In the genomic region with DNA sequence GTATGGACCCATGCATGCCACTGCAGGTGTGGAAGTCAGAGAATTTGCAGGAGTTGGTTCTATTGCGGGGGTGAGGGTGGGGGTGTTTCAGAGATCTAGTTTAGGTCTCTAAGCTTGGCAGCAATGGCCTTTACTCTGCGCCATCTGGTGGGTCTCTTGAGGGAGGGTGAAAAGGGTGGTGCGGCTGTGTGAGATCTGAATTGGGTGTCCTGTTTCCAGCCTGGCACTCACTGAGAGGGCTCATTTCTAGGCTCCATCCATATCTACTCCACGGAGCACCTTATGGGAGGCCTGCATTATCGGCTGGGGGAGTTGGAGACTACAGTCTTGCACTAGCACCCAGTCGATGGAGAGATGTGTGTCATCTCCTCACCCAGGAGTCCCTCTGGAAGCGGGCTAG, we compare ENCODE assay signal across 10 mouse cellular contexts.
A peak's percentile ranks its signal among the peaks of the same experiment; 100 is the strongest.
DNase-seq lines count a peak whose midpoint lies in the region; ATAC-seq and TF ChIP-seq lines count a peak whose summit lies in the region.
"Had no signal": no experiment of that assay in that cellular context is flagged by ENCODE, and none has a peak within 500 bp of the region (broad histone marks: within the 10 kb centered on the region; RNA-seq: fewer than 3 reads in every experiment).

No protein-coding gene starts in this region.

- H3K27me3 ChIP-seq in heart, embryonic 11.5 days (ENCODE audit: control insufficient read depth, insufficient read depth, low read length): no peaks in the 10 kb centered on the region
- no peaks in the 10 kb centered on the region for H3K27me3 ChIP-seq in lung, embryonic 16.5 days (ENCODE audit: control insufficient read depth, insufficient read depth, low read depth, low read length)
- H3K27me3 ChIP-seq in intestine, embryonic 16.5 days (replicated peaks; ENCODE audit: control insufficient read depth, insufficient read depth, low read length): no peaks in the 10 kb centered on the region
- no peaks in the 10 kb centered on the region for H3K27me3 ChIP-seq in stomach, postnatal 0 days (ENCODE audit: control insufficient read depth, insufficient read depth, low read length)

- TF ChIP-seq EP300 in stomach, postnatal 0 days (optimal IDR thresholded peaks at IDR 0.05): no peak

- WGBS in heart, embryonic 11.5 days (ENCODE audit: insufficient replicate concordance): 59% methylated on average over 7 of the region's 7 CpGs
- 63% methylated on average over 7 of the region's 7 CpGs for WGBS in lung, embryonic 16.5 days
- WGBS in intestine, embryonic 16.5 days: 72% methylated on average over 7 of the region's 7 CpGs
- WGBS in stomach, postnatal 0 days: 62% methylated on average over 7 of the region's 7 CpGs

- intact Hi-C loops in heart, postnatal 10 days (cut with DNase I): no loop called here

- DNase-seq in heart, postnatal 10 days: no peak
- no peak for DNase-seq in lung, postnatal 25 days (ENCODE audit: low spot score)
- DNase-seq in stomach, postnatal 0 days (ENCODE audit: low spot score): no peak
- DNase-seq in urinary bladder, postnatal 25 days (ENCODE audit: low spot score): no peak
- DNase-seq: thymus, postnatal 4 days had no signal

- H3K9me3 ChIP-seq in heart, embryonic 11.5 days (replicated peaks; ENCODE audit: control insufficient read depth, low read length): no peaks in the 10 kb centered on the region
- no peaks in the 10 kb centered on the region for H3K9me3 ChIP-seq in lung, embryonic 16.5 days (ENCODE audit: control insufficient read depth, low read length)
- no peaks in the 10 kb centered on the region for H3K9me3 ChIP-seq in intestine, embryonic 16.5 days (ENCODE audit: control insufficient read depth, low read length)
- H3K9me3 ChIP-seq in stomach, postnatal 0 days (ENCODE audit: control insufficient read depth, low read length): no peaks in the 10 kb centered on the region
- H3K9me3 ChIP-seq: midbrain, embryonic 12.5 days had no signal

- TF ChIP-seq CTCF in stomach, postnatal 0 days (IDR thresholded peaks at IDR 0.05; ENCODE audit: low read depth): peak; percentile 10; the same call in 1 of the 2 replicates

- H3K9ac ChIP-seq in heart, embryonic 11.5 days (ENCODE audit: low read depth, low read length): no peak overlapping the region
- H3K9ac ChIP-seq in lung, embryonic 16.5 days (ENCODE audit: low read length): 0 out of 2 replicates have a peak overlapping the region, but pooled peaks have one; percentile 26
- H3K9ac ChIP-seq in intestine, embryonic 16.5 days (ENCODE audit: low read depth, low read length): 0 out of 2 replicates have a peak overlapping the region, but pooled peaks have one; percentile 50
- H3K9ac ChIP-seq in stomach, postnatal 0 days (ENCODE audit: low read length): no peak overlapping the region
- H3K9ac ChIP-seq: midbrain, embryonic 12.5 days had no signal

- H3K36me3 ChIP-seq in heart, embryonic 11.5 days (ENCODE audit: control insufficient read depth, insufficient read depth, low read length): no peaks in the 10 kb centered on the region
- H3K36me3 ChIP-seq in lung, embryonic 16.5 days (ENCODE audit: control insufficient read depth, insufficient read depth, low read length): no peaks in the 10 kb centered on the region
- no peaks in the 10 kb centered on the region for H3K36me3 ChIP-seq in intestine, embryonic 16.5 days (ENCODE audit: control insufficient read depth, insufficient read depth, low read length)
- no peaks in the 10 kb centered on the region for H3K36me3 ChIP-seq in stomach, postnatal 0 days (ENCODE audit: control insufficient read depth, insufficient read depth, low read length)
- H3K36me3 ChIP-seq: midbrain, embryonic 12.5 days had no signal

- H3K4me1 ChIP-seq in heart, embryonic 11.5 days (ENCODE audit: control insufficient read depth, insufficient read depth, low read length): peaks cover 85% of the 10 kb centered on the region
- peaks cover 78% of the 10 kb centered on the region for H3K4me1 ChIP-seq in lung, embryonic 16.5 days (replicated peaks; ENCODE audit: control insufficient read depth, insufficient read depth, low read length)
- peaks cover 85% of the 10 kb centered on the region for H3K4me1 ChIP-seq in intestine, embryonic 16.5 days (ENCODE audit: control insufficient read depth, insufficient read depth, low read length)
- peaks cover 19% of the 10 kb centered on the region for H3K4me1 ChIP-seq in stomach, postnatal 0 days (replicated peaks; ENCODE audit: control insufficient read depth, insufficient read depth)

- H3K4me2 ChIP-seq in heart, embryonic 11.5 days: peak overlapping the region; percentile 0; the same call in 1 of the 2 replicates
- H3K4me2 ChIP-seq in lung, embryonic 16.5 days (ENCODE audit: low read depth, low read length): no peak overlapping the region
- no peak overlapping the region for H3K4me2 ChIP-seq in intestine, embryonic 16.5 days (ENCODE audit: low read depth, low read length)
- no peak overlapping the region for H3K4me2 ChIP-seq in stomach, postnatal 0 days (replicated peaks; ENCODE audit: low read depth)
- H3K4me2 ChIP-seq: midbrain, embryonic 12.5 days had no signal

- H3K27ac ChIP-seq in heart, embryonic 11.5 days (ENCODE audit: low read depth, low read length): peak overlapping the region; percentile 79
- no peak overlapping the region for H3K27ac ChIP-seq in lung, embryonic 16.5 days (ENCODE audit: low read length)
- peak overlapping the region; percentile 72 for H3K27ac ChIP-seq in intestine, embryonic 16.5 days (ENCODE audit: low read length)
- H3K27ac ChIP-seq in stomach, postnatal 0 days (replicated peaks): no peak overlapping the region
- H3K27ac ChIP-seq: kidney, postnatal 0 days; midbrain, embryonic 12.5 days had no signal

- no peak overlapping the region for H3K4me3 ChIP-seq in heart, embryonic 11.5 days (ENCODE audit: low read depth, low read length)
- H3K4me3 ChIP-seq in lung, embryonic 16.5 days (ENCODE audit: low read length): no peak overlapping the region
- H3K4me3 ChIP-seq in intestine, embryonic 16.5 days (ENCODE audit: low read length): no peak overlapping the region
- no peak overlapping the region for H3K4me3 ChIP-seq in stomach, postnatal 0 days (ENCODE audit: low read depth, low read length)
- H3K4me3 ChIP-seq: midbrain, embryonic 12.5 days had no signal

- no peak for ATAC-seq in heart, embryonic 11.5 days (replicated peaks; ENCODE audit: insufficient number of reproducible peaks, low FRiP score, low TSS enrichment)
- ATAC-seq in lung, embryonic 16.5 days (ENCODE audit: low read depth): no peak
- no peak for ATAC-seq in intestine, embryonic 16.5 days
- no peak for ATAC-seq in stomach, postnatal 0 days (ENCODE audit: low FRiP score, low TSS enrichment)

Comparison
In these comparisons a context has a peak if more than half of its experiments do, and no peak if none do; other contexts are left out.
1. H3K27ac ChIP-seq: peak in heart, embryonic 11.5 days (single experiment) and intestine, embryonic 16.5 days (single experiment); none in lung, embryonic 16.5 days (single experiment) and stomach, postnatal 0 days (single experiment).
2. H3K9ac ChIP-seq: peak in lung, embryonic 16.5 days (single experiment) and intestine, embryonic 16.5 days (single experiment); none in heart, embryonic 11.5 days (single experiment) and stomach, postnatal 0 days (single experiment).